Mouse (Mus musculus) brain, adult 10 weeks (tissue): Measurements from ENCODE around the gene Slc5a3. TPM values are rescaled to one million over a fixed set of nuclear protein-coding genes. Genes with fewer than 3 reads are reported as not detected.

Experiments
- polyA plus RNA-seq: library from polyadenylated mRNA; stranded (reverse); fragments of 350-450 nt; fragmentation: Illumina TruSeq; extraction: RNeasy Lipid Tissue Mini Kit (QIAGEN cat#74804); gene quantifications from one replicate; pipeline ENCODE4 v1.2.3, GENCODE M21; 2015; ENCODE audit warnings: low read depth, low replicate concordance

Slc5a3 gene
- 7.5 TPM for polyA plus RNA-seq

GRCm38 (mm10) chr16:92057852-92058643, at the start of gene Slc5a3, which contains the start of the genes Mrps6 and Gm49711:
Slc5a3 (plus strand) TSS chr16:92058322.
Mrps6 (plus strand) TSS chr16:92058270.
Gm49711 (plus strand) TSS chr16:92058316.

Other genes with a start within 250 kb of the Slc5a3 start
- gene Mrps6, start 52 bp upstream of the Slc5a3 start, polyA plus RNA-seq: 92.2 TPM
- gene Gm49711, start within 50 bp of the Slc5a3 start, polyA plus RNA-seq: 0.42 TPM
- 6.8 TPM for gene Kcne2, start 234.1 kb downstream of the Slc5a3 start, polyA plus RNA-seq
- 69.2 TPM for gene Smim11, start 243.0 kb downstream of the Slc5a3 start, polyA plus RNA-seq